Mouse (Mus musculus) midbrain, embryonic 13.5 days (tissue): ENCODE data around the gene Cd8b1. TPM values are rescaled to one million over a fixed set of nuclear protein-coding genes. Genes with fewer than 3 reads are reported as not detected.

ENCODE experiments used
- ATAC-seq: fragments of 200-750 bp; cut with Nextera tagmentation; 2 replicates; pipeline ENCODE4 v1.8.0; 2017; ENCODE audit warnings: mild to moderate bottlenecking, moderate TSS enrichment, moderate library complexity
- H3K27ac ChIP-seq: fragments of 300-500 bp; sonication (generic); 2 replicates; pipeline ENCODE4 v1.5.1; 2015; ENCODE audit warnings: inconsistent platforms, mild to moderate bottlenecking, moderate library complexity
- H3K27me3 ChIP-seq: fragments of 300-500 bp; sonication (generic); 2 replicates; pipeline ENCODE4 v1.6.1; 2015; ENCODE audit warnings: mild to moderate bottlenecking, inconsistent platforms
- H3K36me3 ChIP-seq: fragments of 300-500 bp; sonication (generic); 2 replicates; pipeline ENCODE4 v1.6.1; 2015; ENCODE audit warnings: mild to moderate bottlenecking, inconsistent platforms
- H3K4me1 ChIP-seq: fragments of 300-500 bp; sonication (generic); replicated peaks from 2 replicates; pipeline ENCODE4 v1.6.1; 2015; ENCODE audit warnings: inconsistent platforms
- H3K4me2 ChIP-seq: fragments of 300-500 bp; sonication (generic); replicated peaks from 2 replicates; pipeline ENCODE4 v1.6.1; 2015; ENCODE audit warnings: moderate library complexity, mild to moderate bottlenecking, inconsistent platforms
- H3K4me3 ChIP-seq: fragments of 300-500 bp; sonication (generic); replicated peaks from 2 replicates; pipeline ENCODE4 v1.5.1; 2015; ENCODE audit warnings: mild to moderate bottlenecking, inconsistent platforms
- H3K9ac ChIP-seq: fragments of 300-500 bp; sonication (generic); replicated peaks from 2 replicates; pipeline ENCODE4 v1.6.1; 2015; ENCODE audit warnings: mild to moderate bottlenecking, inconsistent platforms
- H3K9me3 ChIP-seq: fragments of 300-500 bp; sonication (generic); 2 replicates; pipeline ENCODE4 v1.6.1; 2016; ENCODE audit warnings: mild to moderate bottlenecking, inconsistent platforms
- WGBS: fragments of 180-500 bp; shearing (Covaris S2); methylation state at CpG from one replicate; pipeline ENCODE4 v1.1.7; 2015; 5-methylcytosine and 5-hydroxymethylcytosine counted together
- polyA plus RNA-seq: library from polyadenylated mRNA; unstranded; fragments of >200 nt; fragmentation: Nextera tagmentation; extraction: Ambion mirVana; gene quantifications from 2 replicates; pipeline ENCODE4 v1.2.1, GENCODE M21; 2015

Cd8b1 gene
- not detected in 2 replicates for polyA plus RNA-seq

- Histone ChIP-seq H3K4me3 (no peak within 1 kb of the TSS), H3K27ac (no peak within 1 kb of the TSS), H3K36me3 (no peaks in the 10 kb centered on the region), H3K9ac (no peak within 1 kb of the TSS), H3K9me3 (no peaks in the 10 kb centered on the region), H3K27me3 (no peaks in the 10 kb centered on the region), H3K4me2 (no peak within 1 kb of the TSS), H3K4me1 (no peaks in the 10 kb centered on the region)
- ATAC-seq = no peak
- WGBS = 88% methylated on average over 7 of the region's 7 CpGs
These were observed at the start of gene Cd8b1 for GRCm38 (mm10) chr6:71322491-71322921. Gene Cd8b1 (plus strand): TSS chr6:71322788.

- H3K4me2 ChIP-seq = no peak overlapping the region
- H3K27me3 ChIP-seq = no peaks in the 10 kb centered on the region
- WGBS = 90% methylated on average over 1 of the region's 1 CpGs
- H3K27ac ChIP-seq = no peak overlapping the region
- H3K36me3 ChIP-seq = no peaks in the 10 kb centered on the region
- H3K9ac ChIP-seq = no peak overlapping the region
- H3K9me3 ChIP-seq = no peaks in the 10 kb centered on the region
- H3K4me3 ChIP-seq = no peak overlapping the region
- H3K4me1 ChIP-seq = peaks cover 19% of the 10 kb centered on the region
- no peak for ATAC-seq
These were observed 48.9 kb upstream of the Cd8b1 start for GRCm38 (mm10) chr6:71273715-71274114.

- Histone ChIP-seq H3K27me3 (no peaks in the 10 kb centered on the region), H3K36me3 (no peaks in the 10 kb centered on the region), H3K27ac (no peak overlapping the region), H3K9me3 (no peaks in the 10 kb centered on the region), H3K4me1 (peaks cover 19% of the 10 kb centered on the region), H3K9ac (no peak overlapping the region), H3K4me2 (no peak overlapping the region), H3K4me3 (no peak overlapping the region)
- WGBS = 96% methylated on average over 1 of the region's 1 CpGs
- ATAC-seq = no peak
These were observed 48.0 kb upstream of the Cd8b1 start for GRCm38 (mm10) chr6:71274621-71275020.

- H3K4me1 ChIP-seq = no peaks in the 10 kb centered on the region
- H3K9me3 ChIP-seq = no peaks in the 10 kb centered on the region
- H3K27me3 ChIP-seq = no peaks in the 10 kb centered on the region
- no peak overlapping the region for H3K4me2 ChIP-seq
- no peak for ATAC-seq
- peaks cover 6% of the 10 kb centered on the region for H3K36me3 ChIP-seq
- WGBS = 85% methylated on average over 1 of the region's 1 CpGs
- no peak overlapping the region for H3K4me3 ChIP-seq
- H3K27ac ChIP-seq = no peak overlapping the region
- H3K9ac ChIP-seq = no peak overlapping the region
These were observed 43.2 kb upstream of the Cd8b1 start for GRCm38 (mm10) chr6:71279418-71279817.

- Histone ChIP-seq H3K4me1 (no peaks in the 10 kb centered on the region), H3K27me3 (no peaks in the 10 kb centered on the region), H3K4me2 (no peak overlapping the region), H3K4me3 (no peak overlapping the region), H3K9me3 (no peaks in the 10 kb centered on the region), H3K36me3 (no peaks in the 10 kb centered on the region), H3K9ac (no peak overlapping the region), H3K27ac (no peak overlapping the region)
- ATAC-seq = no peak
- WGBS = 81% methylated on average over 14 of the region's 14 CpGs
These were observed 29.1 kb upstream of the Cd8b1 start for GRCm38 (mm10) chr6:71293509-71293908.

GRCm38 (mm10) chr6:71295303-71295702 lies 27.3 kb upstream of the Cd8b1 start:
- Histone ChIP-seq H3K4me3 (no peak overlapping the region), H3K27ac (no peak overlapping the region), H3K4me2 (no peak overlapping the region), H3K36me3 (no peaks in the 10 kb centered on the region), H3K9me3 (no peaks in the 10 kb centered on the region), H3K4me1 (no peaks in the 10 kb centered on the region), H3K27me3 (no peaks in the 10 kb centered on the region), H3K9ac (no peak overlapping the region)
- no peak for ATAC-seq
- 73% methylated on average over 6 of the region's 6 CpGs for WGBS

- Histone ChIP-seq H3K27ac (no peak overlapping the region), H3K4me2 (no peak overlapping the region)
- 74% methylated on average over 2 of the region's 2 CpGs for WGBS
These were observed 24.5 kb upstream of the Cd8b1 start for GRCm38 (mm10) chr6:71298051-71298450.

GRCm38 (mm10) chr6:71298751-71299150 lies 23.8 kb upstream of the Cd8b1 start:
- H3K9ac ChIP-seq = no peak overlapping the region
- no peaks in the 10 kb centered on the region for H3K27me3 ChIP-seq
- no peaks in the 10 kb centered on the region for H3K36me3 ChIP-seq
- no peak overlapping the region for H3K27ac ChIP-seq
- no peaks in the 10 kb centered on the region for H3K4me1 ChIP-seq
- ATAC-seq = no peak
- H3K4me2 ChIP-seq = no peak overlapping the region
- H3K4me3 ChIP-seq = no peak overlapping the region
- 41% methylated on average over 3 of the region's 3 CpGs for WGBS
- H3K9me3 ChIP-seq = no peaks in the 10 kb centered on the region

More at GRCm38 (mm10) chr6:71298051-71298450, 24.5 kb upstream of the Cd8b1 start:
- no peaks in the 10 kb centered on the region for H3K27me3 ChIP-seq
- no peaks in the 10 kb centered on the region for H3K36me3 ChIP-seq
- no peak overlapping the region for H3K9ac ChIP-seq
- H3K9me3 ChIP-seq = no peaks in the 10 kb centered on the region
- no peak for ATAC-seq
- no peak overlapping the region for H3K4me3 ChIP-seq
- no peaks in the 10 kb centered on the region for H3K4me1 ChIP-seq

GRCm38 (mm10) chr6:71302097-71302731 lies 20.4 kb upstream of the Cd8b1 start:
- H3K9me3 ChIP-seq = no peaks in the 10 kb centered on the region
- no peak overlapping the region for H3K4me2 ChIP-seq
- whole genome bisulfite sequencing = 76% methylated on average over 6 of the region's 6 CpGs
- H3K4me1 ChIP-seq = no peaks in the 10 kb centered on the region
- H3K36me3 ChIP-seq = no peaks in the 10 kb centered on the region
- no peak for ATAC-seq
- no peak overlapping the region for H3K4me3 ChIP-seq
- H3K27me3 ChIP-seq = no peaks in the 10 kb centered on the region
- H3K9ac ChIP-seq = no peak overlapping the region
- no peak overlapping the region for H3K27ac ChIP-seq

GRCm38 (mm10) chr6:71307486-71307885 lies 15.1 kb upstream of the Cd8b1 start:
- no peaks in the 10 kb centered on the region for H3K27me3 ChIP-seq
- ATAC-seq = no peak
- H3K4me1 ChIP-seq = no peaks in the 10 kb centered on the region
- no peak overlapping the region for H3K4me2 ChIP-seq
- H3K9ac ChIP-seq = no peak overlapping the region
- WGBS = 93% methylated on average over 8 of the region's 8 CpGs
- H3K9me3 ChIP-seq = no peaks in the 10 kb centered on the region
- H3K36me3 ChIP-seq = no peaks in the 10 kb centered on the region
- H3K27ac ChIP-seq = no peak overlapping the region
- no peak overlapping the region for H3K4me3 ChIP-seq

GRCm38 (mm10) chr6:71321826-71322283 lies 733 bp upstream of the Cd8b1 start, which contains the start of gene Smyd1:
Gene Smyd1 (minus strand): TSS chr6:71322233.
- Histone ChIP-seq H3K9ac (no peak within 1 kb of the TSS), H3K27me3 (no peaks in the 10 kb centered on the region), H3K4me1 (no peaks in the 10 kb centered on the region), H3K4me3 (no peak within 1 kb of the TSS), H3K4me2 (no peak within 1 kb of the TSS), H3K27ac (no peak within 1 kb of the TSS), H3K9me3 (no peaks in the 10 kb centered on the region), H3K36me3 (no peaks in the 10 kb centered on the region)
- 81% methylated on average over 3 of the region's 3 CpGs for WGBS
- no peak for ATAC-seq

GRCm38 (mm10) chr6:71324816-71325215 lies 2.2 kb downstream of the Cd8b1 start:
- Histone ChIP-seq H3K9me3 (no peaks in the 10 kb centered on the region), H3K27ac (no peak overlapping the region), H3K4me3 (no peak overlapping the region), H3K36me3 (no peaks in the 10 kb centered on the region), H3K9ac (no peak overlapping the region), H3K4me2 (no peak overlapping the region), H3K27me3 (no peaks in the 10 kb centered on the region), H3K4me1 (no peaks in the 10 kb centered on the region)
- WGBS = 90% methylated on average over 9 of the region's 9 CpGs
- ATAC-seq = no peak

GRCm38 (mm10) chr6:71329881-71330280 lies 7.3 kb downstream of the Cd8b1 start:
- Histone ChIP-seq H3K4me2 (no peak overlapping the region), H3K9me3 (no peaks in the 10 kb centered on the region), H3K27ac (no peak overlapping the region), H3K9ac (no peak overlapping the region), H3K27me3 (no peaks in the 10 kb centered on the region), H3K36me3 (no peaks in the 10 kb centered on the region), H3K4me3 (no peak overlapping the region), H3K4me1 (no peaks in the 10 kb centered on the region)
- 94% methylated on average over 6 of the region's 6 CpGs for WGBS
- no peak for ATAC-seq
